Mouse (Mus musculus): ENCODE results near the gene Itgax.
A peak's percentile ranks its signal among the peaks of the same experiment; 100 is the strongest.

The Itgax gene

DNA sequence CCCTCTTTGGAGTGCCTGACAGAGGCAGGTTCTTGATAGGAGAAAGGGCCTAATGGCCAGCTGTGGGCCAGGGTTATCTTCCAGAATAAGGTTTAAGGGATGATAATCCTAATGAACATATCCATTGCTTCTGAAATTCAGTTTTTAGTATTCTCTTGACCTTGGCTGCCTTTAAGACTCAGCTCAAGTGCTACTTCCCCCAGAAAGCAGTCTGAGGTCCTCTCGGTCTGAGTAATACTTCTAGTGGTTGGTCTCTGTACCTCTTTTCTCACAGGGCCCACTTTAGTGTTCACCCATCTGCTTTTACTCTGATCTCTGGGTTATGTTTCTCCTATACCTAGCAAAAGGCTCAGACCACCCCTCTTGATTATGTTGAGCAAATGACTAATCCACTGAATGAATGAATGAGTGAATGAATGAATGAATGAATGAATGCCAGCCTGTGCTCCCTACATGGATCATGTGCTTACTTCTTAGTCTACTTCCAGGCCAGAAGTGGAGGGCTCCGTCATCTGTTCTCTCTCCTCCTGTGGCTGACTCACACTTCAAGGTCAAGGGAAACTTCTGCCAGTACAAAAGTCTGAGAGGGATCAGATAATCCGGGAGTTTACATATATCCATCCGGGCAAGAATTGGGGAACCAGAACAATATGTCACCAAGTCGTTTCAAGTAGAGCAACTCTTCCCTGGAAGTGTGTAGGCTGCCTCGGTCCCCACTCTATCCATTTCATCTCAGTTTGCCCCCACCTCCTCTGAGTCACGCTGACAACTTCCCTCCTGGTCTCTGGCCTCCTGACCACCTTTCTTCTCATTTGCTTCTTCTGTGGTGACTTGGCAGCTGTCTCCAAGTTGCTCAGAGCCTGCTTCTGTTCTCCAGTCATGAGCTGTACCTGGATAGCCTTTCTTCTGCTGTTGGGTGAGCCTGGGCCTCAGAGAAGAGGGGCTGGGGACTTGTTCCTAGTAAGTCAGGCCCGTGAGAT is at the start of gene Itgax:
Gene Itgax, plus strand, starts transcription at position 807 of the 980 bp plus-strand sequence.
- no peak for DNase-seq (ENCODE audit: low spot score in 2 of 2)

- no peak for DNase-seq (ENCODE audit: low spot score in 2 of 2)
Observed at GRCm38 (mm10) chr7:128080012-128080411, 49.3 kb upstream of the Itgax start.

DNA sequence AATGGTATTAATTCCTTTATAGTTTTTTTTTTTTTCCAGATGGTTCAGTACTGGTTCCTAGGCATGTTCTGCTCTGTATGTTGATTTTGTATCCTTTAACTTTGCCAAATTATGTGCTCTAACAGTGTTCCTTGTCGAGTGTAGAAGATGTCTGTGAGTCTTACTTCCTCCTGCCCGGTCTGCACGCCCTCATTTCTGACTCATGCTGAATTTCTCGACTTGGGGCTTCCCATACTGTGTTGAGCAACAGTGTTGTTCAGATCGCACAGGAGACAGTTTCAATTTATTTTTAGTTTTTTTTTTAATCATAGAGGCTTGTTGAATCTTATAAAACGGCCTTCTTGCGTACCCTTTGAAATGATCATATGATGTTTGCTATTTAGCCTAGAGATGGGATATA is 40.2 kb upstream of the Itgax start:
- peak; percentile 16 to 37 for DNase-seq (ENCODE audit: low spot score in 2 of 2)

DNA sequence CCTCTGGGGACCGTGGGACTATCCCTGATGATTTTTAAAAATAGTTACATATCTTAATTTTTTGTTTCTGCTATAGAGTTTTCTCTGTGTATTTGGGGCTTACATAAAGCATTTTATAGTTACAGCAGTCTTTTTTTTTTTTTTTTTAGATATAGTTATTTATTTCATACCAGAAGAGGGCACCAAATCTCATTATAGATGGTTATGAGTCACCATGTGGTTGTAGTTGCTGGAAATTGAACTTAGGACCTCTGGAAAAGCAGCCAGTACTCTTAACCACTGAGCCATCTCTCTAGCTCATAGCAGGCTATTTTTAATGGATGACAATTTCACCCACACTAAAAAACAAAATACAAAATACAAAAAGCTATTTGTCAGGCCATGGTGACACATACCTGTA is 31.2 kb upstream of the Itgax start:
- DNase-seq (ENCODE audit: low spot score in 2 of 2) = no peak

GRCm38 (mm10) chr7:128100742-128101357 is 28.5 kb upstream of the Itgax start:
- DNase-seq (ENCODE audit: low spot score in 2 of 2) = no peak

DNA sequence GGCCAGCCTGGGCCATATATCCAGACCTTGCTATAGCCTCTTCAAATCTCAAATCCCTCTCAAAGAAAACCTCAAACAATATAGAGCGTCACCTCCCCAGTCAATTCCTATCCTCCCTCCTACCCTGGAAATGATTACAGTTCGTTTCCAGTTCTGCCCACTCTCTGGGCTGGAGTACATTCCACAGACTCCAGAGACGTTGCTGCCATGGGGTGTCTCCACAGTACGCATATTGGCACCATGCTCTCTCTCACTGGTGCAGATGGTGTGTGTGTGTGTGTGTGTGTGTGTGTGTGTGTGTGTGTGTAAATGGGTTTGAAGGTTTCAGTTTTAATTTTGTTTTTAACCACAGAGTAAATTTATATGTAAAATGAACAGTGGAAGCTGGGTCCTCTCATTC is 24.1 kb upstream of the Itgax start:
- no peak for DNase-seq (ENCODE audit: low spot score in 2 of 2)

DNA sequence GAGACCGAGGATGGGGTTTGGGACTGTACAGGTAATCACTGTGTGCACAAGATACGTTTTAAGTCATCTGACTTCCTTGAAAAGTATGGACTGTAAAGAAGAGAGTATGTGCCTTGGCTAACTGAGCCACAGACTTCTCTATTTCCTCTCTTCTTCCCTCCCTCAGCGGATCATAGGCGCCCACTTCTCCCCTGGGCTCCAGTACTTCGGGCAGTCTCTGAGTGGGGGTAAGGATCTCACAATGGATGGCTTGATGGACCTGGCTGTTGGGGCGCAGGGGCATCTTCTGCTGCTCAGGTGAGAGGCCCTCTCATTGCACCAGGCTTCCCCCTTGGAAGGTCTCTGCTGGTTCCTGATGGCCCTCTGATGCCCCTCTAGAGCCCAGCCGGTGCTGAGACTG is 21.9 kb upstream of the Itgax start:
- DNase-seq (ENCODE audit: low spot score in 2 of 2) = no peak

GRCm38 (mm10) chr7:128110314-128110713 is 19.0 kb upstream of the Itgax start:
- no peak for DNase-seq (ENCODE audit: low spot score in 2 of 2)

DNA sequence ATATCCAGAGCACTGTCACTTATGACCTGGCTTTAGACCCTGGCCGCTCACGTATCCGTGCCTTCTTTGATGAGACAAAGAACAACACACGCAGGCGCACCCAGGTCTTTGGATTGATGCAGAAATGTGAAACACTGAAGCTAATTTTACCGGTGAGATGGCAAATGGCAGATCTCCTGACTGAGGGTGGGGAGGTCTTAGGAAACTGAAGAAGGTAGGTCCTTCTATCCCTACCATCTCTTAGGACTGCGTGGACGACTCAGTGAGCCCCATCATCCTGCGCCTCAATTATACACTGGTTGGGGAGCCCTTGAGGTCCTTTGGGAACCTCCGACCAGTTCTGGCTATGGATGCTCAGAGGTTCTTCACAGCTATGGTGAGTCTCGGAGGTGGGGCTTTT is 17.2 kb upstream of the Itgax start:
- no peak for DNase-seq (ENCODE audit: low spot score in 2 of 2)

DNA sequence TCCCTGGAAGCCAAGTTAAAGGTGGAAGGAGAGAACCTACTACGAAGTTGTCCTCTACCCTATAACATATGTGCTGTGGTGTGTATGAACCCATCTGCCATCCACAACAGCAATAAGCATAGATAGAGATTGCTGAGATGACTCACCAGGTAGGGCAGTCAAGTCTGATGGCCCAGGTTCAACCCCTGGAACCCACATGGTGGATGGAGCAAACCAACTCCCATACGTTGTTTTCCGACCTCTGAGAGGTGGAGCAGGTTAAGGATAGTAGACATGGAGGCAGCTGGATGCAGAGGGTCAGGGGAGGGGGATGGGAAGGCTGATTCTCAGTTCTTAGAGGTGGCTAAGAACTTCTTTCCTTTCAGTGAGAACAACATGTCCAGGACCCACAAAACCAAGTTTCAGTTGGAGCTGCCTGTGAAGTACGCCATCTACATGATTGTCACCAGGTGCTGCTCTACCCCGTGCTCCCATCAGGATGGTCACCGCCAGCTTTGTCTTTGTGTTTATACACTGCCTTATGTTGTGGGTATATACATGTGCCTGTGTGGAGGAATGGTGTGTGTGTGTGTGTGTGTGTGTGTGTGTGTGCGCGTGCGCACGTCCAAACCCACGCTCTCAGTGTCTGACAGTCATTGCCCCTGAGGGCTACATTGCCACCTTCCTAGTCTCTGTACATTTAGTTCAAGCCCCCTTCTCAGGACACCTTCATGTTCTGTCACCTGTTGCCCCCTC is 14.8 kb upstream of the Itgax start:
- no peak for DNase-seq (ENCODE audit: low spot score in 2 of 2)

DNA sequence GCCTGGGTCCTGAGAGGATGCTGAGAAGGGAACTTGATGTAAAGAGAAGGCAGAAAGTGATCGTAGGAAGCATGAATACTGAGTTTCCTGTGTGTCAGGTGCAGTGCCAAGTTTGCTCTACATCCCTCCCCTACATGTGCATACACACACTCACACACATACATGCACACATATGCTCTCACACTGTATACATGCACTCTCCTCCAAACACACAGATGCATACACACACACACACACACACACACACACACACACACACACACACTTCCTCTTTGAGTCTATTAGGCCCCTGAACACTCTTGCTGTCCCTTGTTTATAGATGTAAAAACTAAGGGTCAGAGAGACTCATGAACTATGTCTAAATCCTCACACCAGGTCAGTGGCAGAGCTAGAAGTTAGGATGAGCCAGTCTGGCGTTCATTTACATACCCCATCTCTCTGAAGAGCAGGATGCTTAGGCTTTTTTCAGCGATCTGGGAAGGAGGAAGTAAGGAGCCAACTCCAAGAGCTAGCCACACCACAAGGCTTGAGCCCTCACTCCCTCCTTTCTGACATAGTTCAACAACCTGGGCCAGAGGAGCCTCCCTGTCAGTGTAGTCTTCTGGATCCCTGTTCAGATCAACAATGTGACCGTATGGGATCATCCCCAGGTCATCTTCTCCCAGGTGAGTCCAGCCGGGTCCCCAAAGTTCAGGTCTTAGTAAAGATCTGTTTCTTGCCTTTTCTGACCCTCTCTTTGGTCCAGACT is 14.0 kb upstream of the Itgax start:
- DNase-seq (ENCODE audit: low spot score in 2 of 2) = no peak

DNA sequence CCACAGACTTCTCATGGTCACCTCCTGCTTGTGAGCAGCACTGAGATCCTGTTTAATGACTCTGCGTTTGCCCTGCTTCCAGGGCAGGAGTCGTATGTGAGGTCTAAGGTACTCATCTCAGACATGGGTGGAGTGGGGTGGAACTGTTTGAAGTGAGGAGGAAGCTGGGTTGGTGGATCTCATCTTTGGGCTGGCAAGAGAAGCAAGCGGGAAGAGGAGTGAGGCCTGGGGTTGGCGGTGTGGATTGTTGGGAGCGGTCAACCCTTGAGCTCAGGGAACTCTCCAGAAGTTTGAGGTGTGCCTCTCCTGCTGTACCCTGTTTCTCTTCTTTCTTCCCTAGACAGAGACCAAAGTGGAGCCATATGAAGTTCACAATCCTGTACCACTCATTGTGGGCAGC is 13.0 kb upstream of the Itgax start:
- no peak for DNase-seq (ENCODE audit: low spot score in 2 of 2)

DNA sequence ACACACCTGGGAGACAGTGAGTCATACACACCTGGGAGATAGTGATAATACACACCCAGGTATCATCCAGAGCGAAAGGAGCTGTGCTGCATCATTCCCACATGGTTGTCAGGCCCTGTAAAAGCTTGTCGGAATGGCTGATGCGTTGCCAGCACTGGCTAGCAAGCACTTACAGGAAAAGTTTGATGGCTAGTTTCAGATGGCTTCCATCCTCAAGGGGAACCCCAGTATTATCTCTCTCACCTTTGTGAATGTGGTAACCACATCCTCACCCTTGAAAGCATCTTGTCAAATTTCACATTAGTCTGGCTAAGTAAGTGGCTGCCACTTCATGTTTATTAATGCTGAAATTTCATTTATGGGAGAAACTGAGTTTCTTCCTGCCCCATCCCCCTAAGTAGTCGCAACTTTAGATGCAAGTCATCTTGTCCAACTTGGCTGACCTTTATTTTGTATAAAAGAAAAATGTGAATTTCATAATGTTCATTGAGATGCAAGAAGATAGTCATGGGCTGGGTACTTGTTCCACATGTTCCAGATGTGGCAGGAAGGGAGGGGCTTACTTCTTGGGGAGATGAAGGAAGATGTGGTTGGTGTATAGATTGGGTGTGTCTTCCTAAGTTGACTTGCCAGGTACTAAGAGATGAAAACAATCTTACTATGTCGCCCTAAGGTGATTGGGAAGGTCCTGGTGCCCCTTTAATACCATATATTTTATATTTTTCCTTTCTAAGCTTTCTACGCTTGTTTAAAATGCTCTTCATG is 9.4 kb upstream of the Itgax start:
- no peak for DNase-seq (ENCODE audit: low spot score in 2 of 2)

DNA sequence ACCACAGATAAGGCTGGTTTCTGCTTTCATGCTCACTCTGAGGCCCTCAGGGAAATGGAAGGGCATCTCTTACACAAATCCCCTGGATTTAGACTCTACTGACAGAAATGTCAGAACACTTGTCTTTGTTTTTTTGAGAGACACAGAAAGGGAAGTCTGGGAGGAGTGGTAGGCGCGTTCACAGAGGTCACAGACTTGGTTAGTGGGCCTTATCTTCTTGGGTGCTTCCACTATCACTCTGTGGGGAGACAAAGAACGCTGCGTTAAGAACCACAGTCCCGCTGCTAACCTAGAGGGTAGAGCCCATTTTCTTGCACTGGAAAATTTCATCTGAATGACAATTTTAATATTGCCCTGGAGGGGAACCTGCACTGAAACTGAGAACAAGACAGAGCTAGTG is 2.8 kb downstream of the Itgax start:
- no peak for DNase-seq (ENCODE audit: low spot score in 2 of 2)

- DNase-seq (ENCODE audit: low spot score in 2 of 2) = no peak
Observed at GRCm38 (mm10) chr7:128133596-128133995, 4.2 kb downstream of the Itgax start.

DNA sequence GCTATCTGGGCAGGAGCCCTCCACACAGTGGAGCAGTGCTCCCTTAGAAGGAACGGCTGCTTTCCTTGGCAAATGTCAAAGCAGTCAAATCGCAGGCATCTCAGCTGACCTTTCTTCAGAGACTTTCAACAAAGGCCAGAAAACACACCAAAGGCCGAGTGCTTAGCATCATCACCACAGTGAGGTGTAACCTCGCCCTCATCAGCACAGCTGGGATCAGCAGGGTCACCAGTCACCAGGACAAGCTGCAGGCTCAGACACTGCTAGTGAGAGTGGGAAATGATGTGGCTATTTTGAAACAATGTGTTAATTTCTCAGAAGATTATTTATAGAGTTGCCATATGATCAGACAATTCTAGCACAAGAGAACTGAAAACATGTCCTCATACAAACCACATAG is 7.6 kb downstream of the Itgax start:
- DNase-seq (ENCODE audit: low spot score in 2 of 2) = no peak

DNA sequence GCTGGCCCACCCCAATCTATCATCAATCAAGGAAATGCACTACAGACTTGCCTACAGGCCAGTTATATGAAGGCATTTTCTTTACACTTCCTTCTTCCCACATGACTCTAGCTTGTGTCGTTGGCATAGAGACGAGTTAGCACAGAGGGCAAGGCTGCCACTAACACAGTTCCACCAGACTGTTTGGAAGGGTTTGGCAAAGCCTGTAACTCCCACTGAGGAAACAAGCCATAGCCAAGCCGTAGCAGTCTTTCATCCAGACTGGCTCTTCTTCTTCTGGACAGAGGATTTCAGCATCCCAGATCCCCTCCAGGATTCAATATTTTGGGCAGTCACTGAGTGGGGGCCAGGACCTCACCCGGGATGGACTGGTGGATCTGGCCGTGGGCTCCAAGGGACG is 10.3 kb downstream of the Itgax start:
- DNase-seq (ENCODE audit: low spot score in 2 of 2) = no peak

DNA sequence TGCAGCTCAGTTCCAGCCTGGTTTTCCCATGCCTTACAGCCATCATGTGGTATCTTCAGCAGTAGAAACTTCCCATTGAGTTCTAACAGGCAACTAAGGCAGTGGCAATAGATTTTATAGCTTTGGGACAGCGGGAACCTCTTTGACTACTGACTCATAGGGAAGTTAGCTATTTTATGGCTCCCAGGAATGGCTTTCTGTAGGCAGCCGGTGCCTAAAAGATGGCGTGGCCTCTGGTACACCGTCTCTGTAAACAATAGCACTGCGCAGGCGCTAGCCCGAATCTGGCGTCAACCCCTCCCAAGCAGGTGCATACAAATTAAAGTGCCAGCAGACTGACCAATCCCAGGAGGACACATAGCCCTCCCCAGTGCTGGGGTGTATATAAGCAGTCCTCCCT is 21.6 kb downstream of the Itgax start:
- DNase-seq (ENCODE audit: low spot score in 2 of 2) = no peak

- no peak for DNase-seq (ENCODE audit: low spot score in 2 of 2)
Observed at GRCm38 (mm10) chr7:128154076-128154475, 24.7 kb downstream of the Itgax start, which contains the start of gene Itgad. TSS of gene Itgad (plus strand) at chr7:128154376.

GRCm38 (mm10) chr7:128154924-128155323 is 25.6 kb downstream of the Itgax start:
- no peak for DNase-seq (ENCODE audit: low spot score in 2 of 2)

Measured in urinary bladder, postnatal 36 days (tissue).